In the genomic region with DNA sequence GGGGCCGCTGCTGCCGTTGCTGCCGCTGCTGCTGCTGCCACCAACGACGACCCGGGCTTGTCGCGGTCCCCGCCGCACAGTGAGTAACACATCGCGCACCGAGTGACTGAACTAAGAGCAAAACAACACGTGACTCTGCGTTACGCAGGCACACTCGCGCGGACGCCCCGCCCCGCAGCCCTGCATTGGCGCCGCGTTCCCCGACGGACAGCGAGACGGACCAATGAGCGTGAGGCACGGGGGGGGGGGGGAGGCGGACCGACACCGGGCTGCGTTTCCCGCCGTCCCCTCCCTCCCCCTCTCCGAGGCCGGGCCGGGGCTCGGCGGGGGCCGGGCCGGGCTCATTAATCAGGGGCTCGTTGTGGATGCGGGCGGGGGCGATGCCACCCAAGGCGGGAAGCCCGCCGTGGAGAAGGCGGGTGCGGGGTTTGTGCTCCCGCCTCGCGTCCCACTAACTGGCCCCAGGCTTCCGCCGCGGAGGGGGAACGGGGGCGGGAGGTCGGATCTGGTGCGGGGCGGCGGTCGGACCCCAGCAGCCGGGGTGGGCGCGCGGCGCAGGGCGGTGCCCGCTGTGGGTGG, we compare ENCODE assay signal across 8 mouse cellular contexts. TPM values are rescaled to one million over a fixed set of nuclear protein-coding genes. Genes with fewer than 3 reads are reported as not detected.
A peak's percentile ranks its signal among the peaks of the same experiment; 100 is the strongest.
DNase-seq lines count a peak whose midpoint lies in the region; ATAC-seq and TF ChIP-seq lines count a peak whose summit lies in the region.

No protein-coding gene starts in this region.

- ATAC-seq in forebrain, postnatal 0 days: peak; percentile 91
- ATAC-seq in neutrophil, adult 5-6 weeks (ENCODE audit: extremely low read depth, insufficient number of reproducible peaks, low FRiP score, poor library complexity, severe bottlenecking): peak; percentile 77

- peaks cover 12% of the 10 kb centered on the region for H3K4me1 ChIP-seq in cerebellum, adult 2 months (ENCODE audit: control insufficient read depth, insufficient read depth, low read length)
- H3K4me1 ChIP-seq in forebrain, postnatal 0 days (ENCODE audit: insufficient read depth): peaks cover 28% of the 10 kb centered on the region
- H3K4me1 ChIP-seq in lung, adult 2 months (ENCODE audit: control insufficient read depth, insufficient read depth, low read length): peaks cover 8% of the 10 kb centered on the region; the same call in 1 of the 2 replicates

- WGBS in cerebellum, adult 2 months: under 1% methylated on average over 73 of the region's 73 CpGs
- WGBS in forebrain, postnatal 0 days: 4% methylated on average over 72 of the region's 73 CpGs
- WGBS in lung, adult 2 months: under 1% methylated on average over 53 of the region's 73 CpGs

- peak; percentile 100 for TF ChIP-seq POLR2A in cerebellum, adult 2 months (IDR thresholded peaks at IDR 0.05; ENCODE audit: borderline replicate concordance, insufficient read depth, low read length)
- TF ChIP-seq POLR2A in lung, adult 2 months (IDR thresholded peaks at IDR 0.05; ENCODE audit: borderline replicate concordance, extremely low read depth, low read depth, low read length): peak; percentile 100

- H3K27ac ChIP-seq in cerebellum, adult 2 months (ENCODE audit: insufficient read depth, low read length): peak overlapping the region; percentile 85
- H3K27ac ChIP-seq in forebrain, postnatal 0 days (ENCODE audit: low read depth, low read length): peak overlapping the region; percentile 100
- peak overlapping the region; percentile 98 for H3K27ac ChIP-seq in layer of hippocampus, adult 2 months

- no peak for TF ChIP-seq CTCF in cerebellum, adult 2 months (IDR thresholded peaks at IDR 0.05; ENCODE audit: borderline replicate concordance, insufficient read depth, low read depth, low read length)
- TF ChIP-seq CTCF in forebrain, postnatal 0 days (IDR thresholded peaks at IDR 0.05; ENCODE audit: low read depth): no peak
- TF ChIP-seq CTCF in layer of hippocampus, adult 2 months (conservative IDR thresholded peaks at IDR 0.05): no peak
- TF ChIP-seq CTCF in lung, adult 2 months (IDR thresholded peaks at IDR 0.05; ENCODE audit: insufficient read depth, low read length): no peak

- no peaks in the 10 kb centered on the region; the same call in 1 of the 2 replicates for H3K36me3 ChIP-seq in forebrain, postnatal 0 days (ENCODE audit: insufficient read depth)

- H3K4me3 ChIP-seq in cerebellum, adult 2 months (replicated peaks; ENCODE audit: insufficient read depth, low read depth, low read length): peak overlapping the region; percentile 92
- peak overlapping the region; percentile 84 for H3K4me3 ChIP-seq in forebrain, postnatal 0 days (ENCODE audit: low read depth, low read length)
- peak overlapping the region; percentile 91 for H3K4me3 ChIP-seq in layer of hippocampus, adult 2 months
- peak overlapping the region; percentile 93 for H3K4me3 ChIP-seq in lung, adult 2 months (replicated peaks; ENCODE audit: extremely low read depth, low read depth, low read length)

- peak overlapping the region; percentile 86 for H3K4me2 ChIP-seq in forebrain, postnatal 0 days (ENCODE audit: low read depth)

- H3K27me3 ChIP-seq in cerebellum, adult 2 months (ENCODE audit: control insufficient read depth, insufficient read depth, low read length): no peaks in the 10 kb centered on the region
- H3K27me3 ChIP-seq in forebrain, postnatal 0 days (ENCODE audit: insufficient read depth, low read length): no peaks in the 10 kb centered on the region

- DNase-seq in MEL-GATA-1-ER (ENCODE audit: extremely low read depth, low read depth): peak; percentile 86
- peak; percentile 98 for DNase-seq in cerebellum, adult 2 months
- peak; percentile 98 for DNase-seq in forebrain, postnatal 0 days
- peak; percentile 97 for DNase-seq in heart, postnatal 4 days
- DNase-seq in layer of hippocampus, adult 2 months (ENCODE audit: low spot score in 2 of 2): peak; percentile 97
- peak; percentile 94 for DNase-seq in lung, adult 2 months
- DNase-seq in testis, postnatal 14 days (ENCODE audit: low spot score): peak; percentile 90

- H3K9ac ChIP-seq in forebrain, postnatal 0 days: peak overlapping the region; percentile 99

- no peaks in the 10 kb centered on the region for H3K9me3 ChIP-seq in forebrain, postnatal 0 days (ENCODE audit: low read length)

RNA-seq across cellular contexts. Expression of a gene that starts 0.7 kb away (rescaled TPM):
- 26.2 and 27.3 TPM in 2 replicates for polyA plus RNA-seq in cerebellum, adult 2 months (2012; rRNA removed)
- 28.2 and 37.3 TPM in 2 replicates for total RNA-seq in forebrain, postnatal 0 days (2014; rRNA removed)
- 5.5 and 7.6 TPM in 2 replicates for polyA plus RNA-seq in forebrain, postnatal 0 days (2015; fragmentation: Nextera tagmentation; extraction: Ambion mirVana)
- 10 to 100 TPM; 39.5 to 47.6 TPM for total RNA-seq in heart, postnatal 4 days (2021)
- total RNA-seq in layer of hippocampus, adult 2 months (2021): 10 to 100 TPM; 74.3 to 74.9 TPM
- polyA plus RNA-seq in lung, adult 2 months (2012; rRNA removed): 20.7 and 27.1 TPM in 2 replicates
- 41.3 and 42.1 TPM in 2 replicates for total RNA-seq in neutrophil, adult 5-6 weeks (2017)

Comparison
In these comparisons a context has a peak if more than half of its experiments do, and no peak if none do; other contexts are left out.
1. Peak in every context shown above with its lines: DNase-seq, ATAC-seq, H3K4me3 ChIP-seq and H3K27ac ChIP-seq.